Mouse (Mus musculus): ENCODE measurements at regions not wholly inside any gene's neighbourhood (a gene's known extent, or its start where the extent isn't known, plus 50 kb on each side); places are given as distances from the start of the nearest gene placed in this dataset.

- TF ChIP-seq CTCF (IDR thresholded peaks at IDR 0.05; ENCODE audit: low read depth, low read length) (no peak), POLR2A (IDR thresholded peaks at IDR 0.05; ENCODE audit: borderline replicate concordance, low read depth, low read length) (no peak)
These were observed 216.4 kb downstream of the Cog6 start for GRCm38 (mm10) chr3:52800673-52801072.

All from bone marrow macrophage, adult 2 months (primary cell).